Mouse (Mus musculus) right cerebral cortex, postnatal 36 days (tissue): ENCODE data around the gene Pear1.

Experiments used
- DNase-seq, 2 experiments: peaks; one replicate each; pipeline ENCODE4 v3.0.0; 2022; ENCODE audit warnings: low spot score in 2 of 2, mixed read lengths in 1 of 2

Pear1 gene

GRCm38 (mm10) chr3:87809322-87809962 lies 14.7 kb downstream of the Pear1 start:
- DNase-seq, result no peak

- no peak for DNase-seq
Observed at GRCm38 (mm10) chr3:87804038-87804677, 19.9 kb downstream of the Pear1 start.

GRCm38 (mm10) chr3:87801681-87802080 lies 22.4 kb downstream of the Pear1 start:
- no peak for DNase-seq

- DNase-seq, result no peak
Observed at GRCm38 (mm10) chr3:87796736-87797334, 27.3 kb downstream of the Pear1 start, which contains the start of gene Insrr. Gene Insrr, plus strand, starts transcription at chr3:87796951.

GRCm38 (mm10) chr3:87795336-87796277 lies 28.5 kb downstream of the Pear1 start:
- no peak for DNase-seq

- no peak for DNase-seq
Observed at GRCm38 (mm10) chr3:87794922-87795325, 29.2 kb downstream of the Pear1 start, which contains the start of gene Ntrk1. Gene Ntrk1, minus strand, starts transcription at chr3:87795162.

- DNase-seq, result no peak
Observed at GRCm38 (mm10) chr3:87789768-87790167, 34.3 kb downstream of the Pear1 start.

- DNase-seq, result no peak
Observed at GRCm38 (mm10) chr3:87789248-87789647, 34.9 kb downstream of the Pear1 start.

- no peak for DNase-seq
Observed at GRCm38 (mm10) chr3:87785626-87786214, 38.4 kb downstream of the Pear1 start.

- no peak for DNase-seq
Observed at GRCm38 (mm10) chr3:87785156-87785555, 39.0 kb downstream of the Pear1 start.

- no peak for DNase-seq
Observed at GRCm38 (mm10) chr3:87783282-87784023, 40.7 kb downstream of the Pear1 start.

- DNase-seq, result no peak
Observed at GRCm38 (mm10) chr3:87779086-87779485, 45.0 kb downstream of the Pear1 start.

- DNase-seq, result no peak
Observed at GRCm38 (mm10) chr3:87778283-87778682, 45.8 kb downstream of the Pear1 start.

- no peak for DNase-seq
Observed at GRCm38 (mm10) chr3:87771088-87771487, 53.0 kb downstream of the Pear1 start.

GRCm38 (mm10) chr3:87770280-87770679 lies 53.8 kb downstream of the Pear1 start:
- DNase-seq, result no peak

GRCm38 (mm10) chr3:87769506-87769905 lies 54.6 kb downstream of the Pear1 start:
- DNase-seq, result no peak

- no peak for DNase-seq
Observed at GRCm38 (mm10) chr3:87768844-87769243, 55.3 kb downstream of the Pear1 start.

GRCm38 (mm10) chr3:87768431-87768830 lies 55.7 kb downstream of the Pear1 start:
- no peak for DNase-seq

- no peak for DNase-seq
Observed at GRCm38 (mm10) chr3:87767764-87768163, 56.3 kb downstream of the Pear1 start.

- DNase-seq, result no peak
Observed at GRCm38 (mm10) chr3:87766284-87766667, 57.8 kb downstream of the Pear1 start.
